Mouse (Mus musculus): ENCODE data around the gene Sppl2b. TPM values are rescaled to one million over a fixed set of nuclear protein-coding genes. Genes with fewer than 3 reads are reported as not detected.

Sppl2b gene
- polyA plus RNA-seq, 1 experiment from 2014 or later: 17.7 TPM

- peak; percentile 48 for DNase-seq (ENCODE audit: low spot score)
- H3K27me3 ChIP-seq (ENCODE audit: control insufficient read depth, insufficient read depth, low read length): no peaks in the 10 kb centered on the region
- no peak within 1 kb of the TSS for H3K9ac ChIP-seq (ENCODE audit: low read length)
- H3K9me3 ChIP-seq (ENCODE audit: control insufficient read depth, low read length): no peaks in the 10 kb centered on the region
- 22% methylated on average over 9 of the region's 9 CpGs for WGBS
- TF ChIP-seq CTCF (IDR thresholded peaks at IDR 0.05; ENCODE audit: low read depth) (no peak), EP300 (optimal IDR thresholded peaks at IDR 0.05) (no peak)
- H3K4me3 ChIP-seq (ENCODE audit: low read depth, low read length): no peak within 1 kb of the TSS
- H3K27ac ChIP-seq (replicated peaks): no peak within 1 kb of the TSS
- 0 out of 2 replicates have a peak, but pooled peaks have one; percentile 47 for ATAC-seq (ENCODE audit: low FRiP score, low TSS enrichment)
- peaks cover 4% of the 10 kb centered on the region; the same call in 1 of the 2 replicates for H3K36me3 ChIP-seq (ENCODE audit: control insufficient read depth, insufficient read depth, low read length)
- H3K4me2 ChIP-seq (replicated peaks; ENCODE audit: low read depth): no peak within 1 kb of the TSS
- H3K4me1 ChIP-seq (replicated peaks; ENCODE audit: control insufficient read depth, insufficient read depth): no peaks in the 10 kb centered on the region
Observed at GRCm38 (mm10) chr10:80871581-80871980, 16.5 kb downstream of the Sppl2b start, which contains the start of gene Tmprss9. Gene Tmprss9 (plus strand): TSS chr10:80871848.

- no peak for DNase-seq (ENCODE audit: low spot score)
- Histone ChIP-seq H3K4me1 (replicated peaks; ENCODE audit: control insufficient read depth, insufficient read depth) (no peaks in the 10 kb centered on the region), H3K9ac (ENCODE audit: low read length) (no peak overlapping the region), H3K9me3 (ENCODE audit: control insufficient read depth, low read length) (no peaks in the 10 kb centered on the region), H3K27me3 (ENCODE audit: control insufficient read depth, insufficient read depth, low read length) (no peaks in the 10 kb centered on the region), H3K4me3 (ENCODE audit: low read depth, low read length) (no peak overlapping the region), H3K4me2 (replicated peaks; ENCODE audit: low read depth) (no peak overlapping the region), H3K27ac (replicated peaks) (no peak overlapping the region), H3K36me3 (ENCODE audit: control insufficient read depth, insufficient read depth, low read length) (no peaks in the 10 kb centered on the region)
- ATAC-seq (ENCODE audit: low FRiP score, low TSS enrichment): no peak
- 69% methylated on average over 9 of the region's 9 CpGs for WGBS
- no peak for TF ChIP-seq EP300 (optimal IDR thresholded peaks at IDR 0.05)
- no peak for TF ChIP-seq CTCF (IDR thresholded peaks at IDR 0.05; ENCODE audit: low read depth)
Observed at GRCm38 (mm10) chr10:80874035-80874434, 19.0 kb downstream of the Sppl2b start.

- peak; percentile 85 for TF ChIP-seq CTCF (IDR thresholded peaks at IDR 0.05; ENCODE audit: low read depth)
- TF ChIP-seq EP300 (optimal IDR thresholded peaks at IDR 0.05): no peak
- no peaks in the 10 kb centered on the region for H3K4me1 ChIP-seq (replicated peaks; ENCODE audit: control insufficient read depth, insufficient read depth)
- H3K4me3 ChIP-seq (ENCODE audit: low read depth, low read length): no peak overlapping the region
- peak; percentile 63 for DNase-seq (ENCODE audit: low spot score)
- H3K9me3 ChIP-seq (ENCODE audit: control insufficient read depth, low read length): no peaks in the 10 kb centered on the region
- no peak overlapping the region for H3K4me2 ChIP-seq (replicated peaks; ENCODE audit: low read depth)
- 26% methylated on average over 5 of the region's 5 CpGs for WGBS
- no peaks in the 10 kb centered on the region for H3K36me3 ChIP-seq (ENCODE audit: control insufficient read depth, insufficient read depth, low read length)
- no peak overlapping the region for H3K9ac ChIP-seq (ENCODE audit: low read length)
- no peaks in the 10 kb centered on the region for H3K27me3 ChIP-seq (ENCODE audit: control insufficient read depth, insufficient read depth, low read length)
- H3K27ac ChIP-seq (replicated peaks): no peak overlapping the region
- ATAC-seq (ENCODE audit: low FRiP score, low TSS enrichment): no peak
Observed at GRCm38 (mm10) chr10:80876028-80876427, 21.0 kb downstream of the Sppl2b start.

GRCm38 (mm10) chr10:80876594-80876993 lies 21.5 kb downstream of the Sppl2b start:
- Histone ChIP-seq H3K9ac (ENCODE audit: low read length) (no peak overlapping the region), H3K9me3 (ENCODE audit: control insufficient read depth, low read length) (no peaks in the 10 kb centered on the region)

GRCm38 (mm10) chr10:80880131-80880641 lies 25.1 kb downstream of the Sppl2b start:
- no peaks in the 10 kb centered on the region for H3K27me3 ChIP-seq (ENCODE audit: control insufficient read depth, insufficient read depth, low read length)
- TF ChIP-seq CTCF (IDR thresholded peaks at IDR 0.05; ENCODE audit: low read depth) (peak; percentile 87), EP300 (optimal IDR thresholded peaks at IDR 0.05) (no peak)
- H3K9me3 ChIP-seq (ENCODE audit: control insufficient read depth, low read length): no peaks in the 10 kb centered on the region
- no peaks in the 10 kb centered on the region for H3K4me1 ChIP-seq (replicated peaks; ENCODE audit: control insufficient read depth, insufficient read depth)
- H3K36me3 ChIP-seq (ENCODE audit: control insufficient read depth, insufficient read depth, low read length): no peaks in the 10 kb centered on the region
- no peak overlapping the region for H3K4me3 ChIP-seq (ENCODE audit: low read depth, low read length)
- no peak overlapping the region for H3K27ac ChIP-seq (replicated peaks)
- DNase-seq (ENCODE audit: low spot score) (peak; percentile 72), ATAC-seq (ENCODE audit: low FRiP score, low TSS enrichment) (peak; percentile 56; the same call in 1 of the 2 replicates)
- H3K9ac ChIP-seq (ENCODE audit: low read length): no peak overlapping the region
- no peak overlapping the region for H3K4me2 ChIP-seq (replicated peaks; ENCODE audit: low read depth)
- WGBS: 12% methylated on average over 5 of the region's 5 CpGs

More at GRCm38 (mm10) chr10:80876594-80876993, 21.5 kb downstream of the Sppl2b start:
- 27% methylated on average over 3 of the region's 3 CpGs for WGBS
- Histone ChIP-seq H3K36me3 (ENCODE audit: control insufficient read depth, insufficient read depth, low read length) (no peaks in the 10 kb centered on the region), H3K4me3 (ENCODE audit: low read depth, low read length) (no peak overlapping the region), H3K27me3 (ENCODE audit: control insufficient read depth, insufficient read depth, low read length) (no peaks in the 10 kb centered on the region), H3K27ac (replicated peaks) (no peak overlapping the region), H3K4me1 (replicated peaks; ENCODE audit: control insufficient read depth, insufficient read depth) (no peaks in the 10 kb centered on the region), H3K4me2 (replicated peaks; ENCODE audit: low read depth) (no peak overlapping the region)
- ATAC-seq (ENCODE audit: low FRiP score, low TSS enrichment) (no peak), DNase-seq (ENCODE audit: low spot score) (no peak)
- TF ChIP-seq EP300 (optimal IDR thresholded peaks at IDR 0.05) (no peak), CTCF (IDR thresholded peaks at IDR 0.05; ENCODE audit: low read depth) (no peak)

- ATAC-seq (ENCODE audit: low FRiP score, low TSS enrichment) (no peak), DNase-seq (ENCODE audit: low spot score) (no peak)
- TF ChIP-seq EP300 (optimal IDR thresholded peaks at IDR 0.05): no peak
- no peak for TF ChIP-seq CTCF (IDR thresholded peaks at IDR 0.05; ENCODE audit: low read depth)
- Histone ChIP-seq H3K27ac (replicated peaks) (no peak overlapping the region), H3K9ac (ENCODE audit: low read length) (no peak overlapping the region), H3K4me2 (replicated peaks; ENCODE audit: low read depth) (no peak overlapping the region), H3K27me3 (ENCODE audit: control insufficient read depth, insufficient read depth, low read length) (no peaks in the 10 kb centered on the region), H3K4me3 (ENCODE audit: low read depth, low read length) (no peak overlapping the region), H3K9me3 (ENCODE audit: control insufficient read depth, low read length) (no peaks in the 10 kb centered on the region), H3K4me1 (replicated peaks; ENCODE audit: control insufficient read depth, insufficient read depth) (no peaks in the 10 kb centered on the region), H3K36me3 (ENCODE audit: control insufficient read depth, insufficient read depth, low read length) (no peaks in the 10 kb centered on the region)
- 60% methylated on average over 2 of the region's 2 CpGs for WGBS
Observed at GRCm38 (mm10) chr10:80880901-80881300, 25.8 kb downstream of the Sppl2b start.

Measured in stomach, postnatal 0 days (tissue).